Mouse (Mus musculus) thymus, postnatal 36 days (tissue): ENCODE measurements around the gene Psmc6.

Source experiments
- DNase-seq, 2 experiments: peaks; one replicate each; pipeline ENCODE4 v3.0.0; 2022; ENCODE audit warnings: mixed read lengths in 2 of 2

Gene Psmc6

GRCm38 (mm10) chr14:45329589-45330181 lies at the start of gene Psmc6:
TSS of gene Psmc6 (plus strand) at chr14:45329788.
- peak; percentile 87 to 92 for DNase-seq

DNA sequence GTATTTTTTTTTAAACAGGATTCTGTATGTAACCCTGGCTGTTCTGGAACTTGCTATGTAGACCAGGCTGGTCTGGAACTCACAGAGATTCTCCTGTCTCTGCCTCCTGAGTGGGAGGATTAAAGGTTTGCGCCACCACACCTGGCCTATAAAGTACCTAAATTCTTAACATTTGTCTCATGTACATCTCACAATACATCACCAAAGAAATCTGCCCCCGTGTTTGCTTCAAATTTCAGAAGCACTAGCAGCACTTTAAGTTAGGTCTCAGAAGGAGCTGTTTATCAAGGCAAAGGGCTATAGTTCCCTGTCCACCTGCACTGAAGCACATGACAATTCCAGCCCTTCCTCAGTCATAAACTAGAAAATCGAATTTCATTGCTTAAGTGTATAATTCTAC lies 47.5 kb upstream of the Psmc6 start:
- DNase-seq, result no peak

GRCm38 (mm10) chr14:45291608-45292007 lies 38.0 kb upstream of the Psmc6 start:
- no peak for DNase-seq

- no peak for DNase-seq
Observed at GRCm38 (mm10) chr14:45303939-45304338, 25.6 kb upstream of the Psmc6 start.

DNA sequence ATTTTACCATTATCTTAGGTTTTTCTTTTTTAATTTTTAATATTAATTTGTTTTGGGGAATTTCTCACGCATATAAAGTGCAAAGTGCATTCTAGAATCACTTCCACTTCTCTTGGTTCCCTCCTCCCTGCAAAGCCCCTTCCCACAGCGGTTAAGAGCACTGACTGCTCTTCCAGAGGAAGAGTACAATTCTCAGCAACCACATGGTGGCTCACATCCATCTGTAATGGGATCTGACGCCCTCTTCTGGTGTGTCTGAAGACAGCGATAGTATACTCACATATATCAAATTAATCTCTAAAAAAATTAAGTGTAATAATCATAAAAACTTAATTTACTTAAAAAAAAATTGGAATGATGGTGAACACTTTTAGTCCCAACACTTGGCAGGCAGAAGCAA lies 25.2 kb upstream of the Psmc6 start:
- no peak for DNase-seq

GRCm38 (mm10) chr14:45305852-45306251 lies 23.7 kb upstream of the Psmc6 start:
- DNase-seq, result no peak

- DNase-seq, result no peak
Observed at GRCm38 (mm10) chr14:45307630-45308328, 21.8 kb upstream of the Psmc6 start.

DNA sequence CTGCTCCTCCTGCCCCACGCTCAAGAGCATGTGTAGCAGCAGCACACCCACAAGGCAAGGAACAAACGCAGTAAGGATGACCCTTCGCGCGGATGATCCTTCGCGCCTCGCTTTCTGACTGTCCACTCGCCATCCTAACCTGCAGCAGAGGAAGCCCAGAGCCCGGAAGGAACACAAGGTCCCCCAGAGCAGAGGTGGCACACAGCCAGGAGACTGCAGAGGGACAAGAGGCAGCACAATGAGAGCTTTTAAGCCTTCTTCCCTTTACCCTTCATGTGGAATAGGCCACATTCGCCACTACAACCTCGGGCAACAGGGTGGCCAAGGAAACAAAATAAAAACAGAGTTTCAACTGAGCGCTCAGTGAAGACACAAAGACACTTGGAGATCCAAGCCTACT lies 19.9 kb upstream of the Psmc6 start:
- no peak for DNase-seq

DNA sequence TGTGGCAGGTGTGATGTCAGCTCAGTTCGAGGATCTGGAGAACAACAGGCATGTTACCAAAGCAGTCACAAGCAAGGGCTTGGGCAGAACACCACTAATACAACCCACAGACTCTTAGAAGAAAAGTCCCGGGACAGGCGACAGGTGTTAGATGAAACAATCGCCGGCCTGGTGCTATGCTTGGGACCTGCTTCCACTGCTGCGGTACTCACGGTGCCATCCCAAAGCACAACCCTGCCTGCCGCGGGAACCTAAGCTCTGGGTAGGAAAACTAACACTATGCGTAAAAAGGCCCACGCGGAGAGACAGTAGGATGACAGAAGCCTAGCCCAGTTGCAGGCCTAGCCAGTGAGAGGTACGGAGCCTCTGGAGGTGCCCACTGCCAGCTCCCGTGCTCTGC lies 19.5 kb upstream of the Psmc6 start:
- DNase-seq, result no peak

DNA sequence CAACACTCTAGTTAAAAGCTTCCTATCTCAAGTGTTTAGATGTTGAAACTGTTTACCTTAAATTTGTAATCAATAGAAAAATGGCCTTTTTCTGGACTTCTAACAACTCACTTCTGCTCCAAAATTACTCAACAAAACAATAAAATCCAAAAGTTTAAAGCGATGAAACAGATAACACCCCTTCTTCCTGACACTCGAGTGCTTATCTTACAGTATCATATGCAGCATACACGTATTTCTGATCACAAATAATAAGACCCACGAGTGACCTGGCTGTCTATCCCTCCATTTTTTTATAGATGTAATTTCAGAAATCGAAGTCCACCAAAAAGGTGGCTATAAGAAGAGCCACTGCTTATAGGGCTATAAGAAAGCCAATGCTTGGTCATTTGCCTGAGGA lies 12.7 kb upstream of the Psmc6 start:
- DNase-seq, result no peak

GRCm38 (mm10) chr14:45317921-45318411 lies 11.6 kb upstream of the Psmc6 start:
- DNase-seq, result no peak

DNA sequence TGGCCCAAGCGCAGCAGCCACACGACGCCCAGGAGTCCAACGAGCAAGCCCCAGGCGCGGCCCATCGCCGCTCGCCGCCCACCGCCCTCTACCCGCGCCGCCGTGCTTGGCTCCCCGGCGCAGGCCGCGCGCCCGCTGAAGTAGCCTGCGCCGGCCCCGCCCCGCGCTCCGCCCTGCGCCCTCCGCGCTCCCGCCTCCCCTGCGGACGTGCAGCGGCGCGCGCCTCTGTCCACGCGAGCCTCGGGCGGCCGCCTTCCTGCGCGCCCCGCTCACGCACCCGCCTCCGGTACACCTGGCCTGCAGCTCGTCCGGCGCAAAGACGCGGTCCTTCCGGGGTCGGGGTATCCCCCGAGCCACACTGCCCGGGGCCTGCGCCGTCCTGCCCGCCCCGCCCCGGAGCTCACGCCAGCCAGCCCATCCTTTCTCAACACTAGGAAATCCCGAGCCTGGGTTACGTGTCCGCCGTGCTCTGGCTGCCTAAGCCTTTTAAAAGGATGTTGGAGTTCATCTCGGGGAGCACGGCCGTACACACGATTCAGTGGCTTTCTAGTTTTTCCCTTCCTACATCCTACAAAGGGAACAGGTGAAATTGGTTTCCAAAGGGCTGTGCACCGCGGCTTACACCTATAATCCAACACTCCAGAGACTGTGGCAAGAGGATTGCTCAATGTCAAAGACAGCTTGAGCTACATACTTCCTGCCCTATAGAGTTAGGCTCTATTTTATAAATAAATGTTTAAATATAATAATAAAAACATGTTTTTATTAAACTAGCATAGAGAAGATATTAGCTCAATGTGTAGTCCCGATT lies 11.0 kb upstream of the Psmc6 start, which contains the start of gene Ero1l:
Gene Ero1l (minus strand): TSS at position 346 of the 811 bp plus-strand sequence.
- DNase-seq, result peak; percentile 83 to 86

DNA sequence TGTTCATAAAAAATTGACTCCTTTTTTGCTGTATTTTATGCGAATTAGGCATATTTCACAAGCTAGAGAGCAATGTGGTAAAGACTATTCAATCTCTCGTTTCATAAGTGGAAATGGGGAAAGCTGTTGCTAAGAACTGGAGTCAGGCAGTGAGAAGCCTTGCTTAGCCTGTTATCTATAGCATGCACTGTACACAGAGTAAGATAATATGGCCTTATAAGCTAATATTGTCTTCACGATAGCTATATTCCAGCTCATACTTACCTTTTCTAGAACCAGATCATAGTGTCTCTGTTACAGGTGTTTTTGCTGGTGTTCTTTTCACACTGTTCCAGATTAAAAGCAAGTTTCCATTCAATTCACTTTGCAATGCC lies 10.4 kb upstream of the Psmc6 start:
- DNase-seq, result no peak

DNA sequence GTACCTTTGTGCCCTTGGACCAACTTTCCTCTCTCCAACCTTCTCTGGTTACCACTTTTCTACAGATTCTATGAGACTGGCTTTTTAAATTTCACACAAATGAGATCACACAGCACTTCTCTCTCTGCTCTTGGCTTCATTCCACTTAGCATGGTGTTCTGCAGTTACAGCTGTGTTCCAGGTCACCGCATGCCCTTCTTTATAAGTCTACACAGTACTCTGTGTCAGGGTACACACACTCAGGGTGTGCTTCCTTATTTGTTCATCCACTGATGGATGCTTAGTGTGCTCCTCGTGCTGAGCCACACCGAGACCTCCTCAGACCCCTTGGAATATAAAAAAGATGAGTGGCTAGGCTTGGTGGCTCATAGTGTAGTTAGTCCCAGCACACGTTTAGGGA lies 9.5 kb upstream of the Psmc6 start:
- no peak for DNase-seq

- DNase-seq, result no peak
Observed at GRCm38 (mm10) chr14:45321067-45321466, 8.5 kb upstream of the Psmc6 start.

DNA sequence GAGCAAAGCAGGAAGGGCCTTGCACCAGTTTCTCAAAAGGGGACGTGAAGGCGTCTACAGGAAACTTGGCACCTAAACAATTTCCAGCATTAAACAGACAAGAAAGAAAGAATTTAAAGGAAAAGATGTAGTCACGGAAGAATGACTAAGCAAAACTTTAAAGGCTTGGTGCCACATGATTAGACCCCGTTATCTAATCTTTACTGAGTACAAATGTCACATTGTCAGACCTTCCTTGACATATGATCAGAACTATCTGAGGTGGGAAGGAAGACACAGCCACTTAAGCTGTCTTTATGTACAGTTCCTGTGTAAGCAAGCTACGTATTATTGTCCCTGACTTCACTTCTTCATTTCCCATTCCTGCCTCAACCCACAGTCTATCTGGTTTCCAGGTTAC lies 8.0 kb upstream of the Psmc6 start:
- DNase-seq, result no peak

DNA sequence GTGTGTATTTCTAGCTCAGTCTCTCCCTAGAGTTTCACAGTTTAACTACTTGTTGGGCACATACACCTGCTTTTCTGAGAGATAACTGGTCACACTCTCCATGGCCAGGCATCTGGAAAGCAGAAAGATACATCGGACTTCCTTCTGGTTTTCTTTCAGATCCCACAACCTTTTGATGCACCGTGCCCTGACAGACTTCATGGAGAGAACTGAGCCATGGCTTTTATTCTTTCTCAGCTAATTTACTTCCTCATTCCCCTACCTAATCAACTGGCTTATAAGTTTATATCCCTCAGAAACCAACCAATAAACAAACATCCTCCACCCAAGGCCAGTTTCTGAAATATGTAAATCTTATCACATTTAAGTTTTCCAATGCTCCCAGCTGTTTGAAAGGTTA lies 7.1 kb upstream of the Psmc6 start:
- no peak for DNase-seq

DNA sequence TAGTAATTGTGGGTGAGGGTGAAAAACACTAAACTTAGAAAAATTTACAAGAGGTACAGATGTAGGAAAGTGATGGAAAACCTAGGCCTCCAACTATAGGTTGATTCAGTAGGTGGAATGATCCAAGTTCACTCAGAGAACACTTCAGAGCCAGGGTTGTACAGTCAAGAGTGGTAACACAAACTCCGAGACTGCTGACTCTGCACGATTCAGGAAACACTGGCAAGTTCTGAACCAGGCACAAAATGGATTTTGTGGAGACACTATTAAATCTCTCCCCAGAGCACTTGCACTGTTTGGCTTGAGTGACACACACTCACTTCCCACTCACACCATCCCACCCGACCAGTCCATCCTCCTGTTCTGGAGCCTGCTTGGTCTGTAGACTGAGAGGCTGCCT lies 6.3 kb upstream of the Psmc6 start:
- DNase-seq, result no peak

GRCm38 (mm10) chr14:45325471-45325870 lies 4.1 kb upstream of the Psmc6 start:
- no peak for DNase-seq

DNA sequence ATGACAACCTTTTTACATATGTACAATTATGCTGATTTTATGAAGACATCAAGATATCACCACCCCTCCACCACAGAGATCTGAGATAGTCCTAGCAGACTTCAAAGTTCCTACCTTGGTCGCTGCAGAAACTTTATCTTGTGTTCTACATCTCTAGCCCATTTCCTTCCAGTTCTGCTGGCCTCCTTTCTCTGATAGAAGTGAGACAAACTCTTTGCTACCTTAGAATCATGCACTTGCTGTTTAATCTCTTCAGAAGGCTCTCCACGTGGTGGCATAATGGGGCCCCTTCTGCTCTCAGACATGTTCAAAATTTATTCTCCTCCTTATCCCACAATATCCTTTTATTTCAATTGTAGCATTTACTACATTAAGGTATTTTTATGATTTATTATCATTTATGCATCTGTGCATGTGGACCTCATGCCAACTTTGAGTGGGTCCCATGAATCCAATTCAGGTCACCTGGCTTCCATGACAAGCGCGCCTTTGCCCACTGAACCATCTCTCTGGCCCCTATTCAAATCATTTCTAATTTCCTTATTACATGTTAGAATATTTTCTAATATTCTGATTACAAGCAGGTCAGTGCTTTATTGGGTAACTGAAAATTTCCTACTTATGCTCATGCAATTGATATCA lies 1.4 kb upstream of the Psmc6 start:
- no peak for DNase-seq

- no peak for DNase-seq
Observed at GRCm38 (mm10) chr14:45329018-45329588, 485 bp upstream of the Psmc6 start.

DNA sequence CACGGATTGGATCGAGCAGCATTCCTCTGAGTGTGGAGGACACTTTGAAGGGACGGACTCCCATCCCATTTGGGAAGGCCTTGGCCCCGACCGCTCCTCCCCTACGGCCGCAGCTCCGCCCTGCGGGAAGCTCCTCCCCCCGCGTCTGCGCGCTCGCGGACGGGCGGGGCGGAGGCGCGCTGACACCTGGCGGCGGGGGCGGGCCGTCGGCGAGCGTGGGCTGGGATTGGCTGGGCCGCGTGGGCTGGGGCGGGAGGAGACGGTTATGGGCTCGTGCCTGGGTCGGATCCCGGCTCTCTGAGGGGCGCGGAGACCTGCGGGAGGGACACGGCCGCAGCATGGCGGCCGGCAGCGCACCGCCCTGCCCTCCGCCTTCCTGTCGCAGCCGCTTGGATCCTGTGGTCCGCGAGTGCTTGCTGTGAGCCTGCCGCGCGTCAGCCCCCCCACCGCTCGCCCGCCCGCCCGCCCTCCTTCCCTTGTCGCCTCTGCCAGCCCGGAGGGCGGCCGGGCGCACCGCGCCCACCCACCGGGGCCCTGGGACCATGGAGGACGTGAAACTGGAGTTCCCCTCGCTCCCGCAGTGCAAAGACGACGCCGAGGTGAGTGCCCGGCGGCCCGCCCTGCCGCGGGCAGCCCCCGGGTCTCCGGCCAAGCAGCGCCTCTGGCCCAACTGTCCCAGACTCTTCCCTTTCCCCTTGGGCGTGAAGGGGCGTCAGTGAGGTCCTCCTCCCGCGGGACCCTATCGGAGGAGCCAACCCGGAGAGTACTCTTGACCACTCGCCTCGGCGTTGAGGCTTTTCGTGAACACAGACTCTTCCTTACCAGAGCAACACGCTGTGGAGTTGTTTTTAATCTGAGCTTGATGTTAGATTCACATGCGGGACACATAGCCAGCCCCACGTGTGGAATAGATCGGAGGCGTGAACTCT lies 21.6 kb downstream of the Psmc6 start, which contains the start of gene Styx:
Gene Styx (plus strand): TSS at position 163 of the 929 bp plus-strand sequence.
- DNase-seq, result peak; percentile 97
